Mouse (Mus musculus) stomach, postnatal 0 days (tissue): Measurements from ENCODE around the gene Defa37. TPM values are rescaled to one million over a fixed set of nuclear protein-coding genes. Genes with fewer than 3 reads are reported as not detected.
"Not testable (repeated sequence)": the region's sequence is repeated elsewhere in the genome, so short reads cannot be mapped to it uniquely, and the experiment has no call there.

Experiments
- ATAC-seq: fragments of 200-750 bp; cut with Nextera tagmentation; 2 replicates; pipeline ENCODE4 v1.8.0; 2017; ENCODE audit not compliant: low FRiP score, low TSS enrichment
- DNase-seq: peaks from one replicate; pipeline ENCODE4 v3.0.0-alpha.2; 2016; ENCODE audit warnings: low spot score
- H3K27ac ChIP-seq: fragments of 300-500 bp; sonication (generic); replicated peaks from 2 replicates; pipeline ENCODE4 v1.5.1; 2014; ENCODE audit warnings: mild to moderate bottlenecking, control low read depth
- H3K27me3 ChIP-seq: fragments of 300-500 bp; sonication (generic); 2 replicates; pipeline ENCODE4 v1.6.1; 2014; ENCODE audit warnings: low read length; ENCODE audit not compliant: control insufficient read depth, insufficient read depth
- H3K36me3 ChIP-seq: fragments of 300-500 bp; sonication (generic); 2 replicates; pipeline ENCODE4 v1.6.1; 2014; ENCODE audit warnings: low read length, mixed read lengths; ENCODE audit not compliant: control insufficient read depth, insufficient read depth
- H3K4me1 ChIP-seq: fragments of 300-500 bp; sonication (generic); replicated peaks from 2 replicates; pipeline ENCODE4 v1.6.1; 2014; ENCODE audit warnings: antibody characterized with exemption; ENCODE audit not compliant: control insufficient read depth, insufficient read depth
- H3K4me2 ChIP-seq: fragments of 300-500 bp; sonication (generic); replicated peaks from 2 replicates; pipeline ENCODE4 v1.6.1; 2014; ENCODE audit warnings: low read depth, mild to moderate bottlenecking, control low read depth, moderate library complexity
- H3K4me3 ChIP-seq: fragments of 300-500 bp; sonication (generic); 2 replicates; pipeline ENCODE4 v1.5.1; 2014; ENCODE audit warnings: low read depth, low read length, control low read depth
- H3K9ac ChIP-seq: fragments of 300-500 bp; sonication (generic); 2 replicates; pipeline ENCODE4 v1.6.1; 2014; ENCODE audit warnings: mild to moderate bottlenecking, low read length, control low read depth, mixed read lengths
- H3K9me3 ChIP-seq: fragments of 300-500 bp; sonication (generic); 2 replicates; pipeline ENCODE4 v1.6.1; 2016; ENCODE audit warnings: low read length; ENCODE audit not compliant: control insufficient read depth
- WGBS: fragments of 180-500 bp; shearing (Covaris S2); extraction: QIAGEN DNeasy Blood & Tissue Kit; methylation state at CpG from one replicate; pipeline ENCODE4 v1.1.7; 2014; 5-methylcytosine and 5-hydroxymethylcytosine counted together
- polyA plus RNA-seq: library from polyadenylated mRNA; unstranded; fragments of >200 nt; fragmentation: Nextera tagmentation; extraction: Ambion mirVana; gene quantifications from 2 replicates; pipeline ENCODE4 v1.2.1, GENCODE M21; 2015

Defa37 gene
- not detected in 2 replicates for polyA plus RNA-seq

- not testable (repeated sequence) for DNase-seq, H3K4me1 ChIP-seq, ATAC-seq, H3K27ac ChIP-seq, H3K36me3 ChIP-seq, H3K27me3 ChIP-seq, H3K9me3 ChIP-seq, H3K4me3 ChIP-seq, H3K9ac ChIP-seq, H3K4me2 ChIP-seq
- no CpG with 5 or more reads among the region's 1 CpGs for WGBS
These were observed at the start of gene Defa37 for GRCm38 (mm10) chr8:21565086-21565485. Gene Defa37, plus strand, starts transcription at chr8:21565386.

- H3K36me3 ChIP-seq, H3K9ac ChIP-seq, H3K27me3 ChIP-seq, ATAC-seq, H3K4me2 ChIP-seq, H3K4me1 ChIP-seq, H3K9me3 ChIP-seq, H3K27ac ChIP-seq, DNase-seq, H3K4me3 ChIP-seq: not testable (repeated sequence)
- no CpG with 5 or more reads among the region's 2 CpGs for WGBS
These were observed 36.5 kb upstream of the Defa37 start, which contains the start of gene Defa32 for GRCm38 (mm10) chr8:21528732-21529131. Gene Defa32, plus strand, starts transcription at chr8:21529032.

- not testable (repeated sequence) for H3K4me2 ChIP-seq, H3K9me3 ChIP-seq, H3K27me3 ChIP-seq, H3K9ac ChIP-seq, H3K4me1 ChIP-seq, H3K27ac ChIP-seq, DNase-seq, H3K4me3 ChIP-seq, H3K36me3 ChIP-seq, ATAC-seq
- no CpG with 5 or more reads among the region's 1 CpGs for WGBS
These were observed 17.5 kb downstream of the Defa37 start, which contains the start of gene Defa28 for GRCm38 (mm10) chr8:21582706-21583105. Gene Defa28, plus strand, starts transcription at chr8:21583006.

- not testable (repeated sequence) for ATAC-seq
These were observed 29.2 kb downstream of the Defa37 start, which contains the start of gene Gm7861 for GRCm38 (mm10) chr8:21594408-21594807. Gene Gm7861, minus strand, starts transcription at chr8:21594508.

More at GRCm38 (mm10) chr8:21594408-21594807, 29.2 kb downstream of the Defa37 start, which contains the start of gene Gm7861:
- not testable (repeated sequence) for H3K9me3 ChIP-seq, DNase-seq, H3K27me3 ChIP-seq, H3K4me1 ChIP-seq, H3K4me3 ChIP-seq, H3K36me3 ChIP-seq, H3K4me2 ChIP-seq, H3K27ac ChIP-seq, H3K9ac ChIP-seq
- no CpG with 5 or more reads among the region's 1 CpGs for WGBS

Other genes starting within 250 kb of the Defa37 start
- not detected in 2 replicates for gene Defa27, start 249.8 kb upstream of the Defa37 start, polyA plus RNA-seq
- not detected in 2 replicates for gene Defa29, start 238.4 kb upstream of the Defa37 start, polyA plus RNA-seq
- gene Defa2, start 186.9 kb upstream of the Defa37 start, polyA plus RNA-seq: not detected in 2 replicates
- not detected in 2 replicates for gene Defa33, start 173.6 kb upstream of the Defa37 start, polyA plus RNA-seq
- not detected in 2 replicates for gene Defa36, start 138.0 kb upstream of the Defa37 start, polyA plus RNA-seq
- gene Gm7849, start 108.8 kb upstream of the Defa37 start, polyA plus RNA-seq: not detected in 2 replicates
- gene Defa20, start 56.1 kb upstream of the Defa37 start, polyA plus RNA-seq: not detected in 2 replicates
- not detected in 2 replicates for gene Defa32, start 36.4 kb upstream of the Defa37 start, polyA plus RNA-seq
- gene Defa28, start 17.6 kb downstream of the Defa37 start, polyA plus RNA-seq: not detected in 2 replicates
- gene Gm7861, start 29.1 kb downstream of the Defa37 start, polyA plus RNA-seq: not detected in 2 replicates
- not detected in 2 replicates for gene Defa26, start 52.8 kb downstream of the Defa37 start, polyA plus RNA-seq
- not detected in 2 replicates for gene Defa17, start 90.4 kb downstream of the Defa37 start, polyA plus RNA-seq
- gene Defa34, start 100.4 kb downstream of the Defa37 start, polyA plus RNA-seq: not detected in 2 replicates
- not detected in 2 replicates for gene AY761184, start 138.3 kb downstream of the Defa37 start, polyA plus RNA-seq
- not detected in 2 replicates for gene Defa24, start 169.1 kb downstream of the Defa37 start, polyA plus RNA-seq